Mouse (Mus musculus): ENCODE results near the gene Dock1.

Dock1 gene

GRCm38 (mm10) chr7:134749613-134750012 is 79.2 kb downstream of the Dock1 start:
- DNase-seq (ENCODE audit: extremely low spot score, low spot score) = no peak

GRCm38 (mm10) chr7:134751496-134751895 is 81.0 kb downstream of the Dock1 start:
- no peak for DNase-seq (ENCODE audit: extremely low spot score, low spot score)

DNA sequence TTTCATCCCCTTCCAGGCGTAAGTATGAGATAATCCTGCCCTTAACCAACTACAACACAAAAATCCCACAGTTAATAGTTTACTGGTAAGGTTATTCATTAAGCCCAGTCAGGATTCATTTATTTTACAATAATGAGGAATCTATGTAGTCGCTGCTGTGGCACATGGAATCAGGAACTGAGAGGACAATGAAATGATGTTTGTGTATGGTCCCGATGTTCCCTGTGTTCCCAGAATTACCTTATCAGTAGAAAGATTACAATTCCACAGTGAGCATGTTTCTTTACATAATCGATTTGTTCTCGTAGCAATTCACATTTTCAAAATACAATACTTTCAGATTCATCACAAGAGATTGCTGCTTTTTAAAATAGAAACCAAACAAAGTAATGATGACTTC is 83.0 kb downstream of the Dock1 start:
- no peak for DNase-seq (ENCODE audit: extremely low spot score, low spot score)

GRCm38 (mm10) chr7:134757605-134758004 is 87.2 kb downstream of the Dock1 start:
- no peak for DNase-seq (ENCODE audit: extremely low spot score, low spot score)

GRCm38 (mm10) chr7:134761799-134762198 is 91.3 kb downstream of the Dock1 start:
- no peak for DNase-seq (ENCODE audit: extremely low spot score, low spot score)

- no peak for DNase-seq (ENCODE audit: extremely low spot score, low spot score)
These were observed 94.7 kb downstream of the Dock1 start for GRCm38 (mm10) chr7:134765130-134765529.

DNA sequence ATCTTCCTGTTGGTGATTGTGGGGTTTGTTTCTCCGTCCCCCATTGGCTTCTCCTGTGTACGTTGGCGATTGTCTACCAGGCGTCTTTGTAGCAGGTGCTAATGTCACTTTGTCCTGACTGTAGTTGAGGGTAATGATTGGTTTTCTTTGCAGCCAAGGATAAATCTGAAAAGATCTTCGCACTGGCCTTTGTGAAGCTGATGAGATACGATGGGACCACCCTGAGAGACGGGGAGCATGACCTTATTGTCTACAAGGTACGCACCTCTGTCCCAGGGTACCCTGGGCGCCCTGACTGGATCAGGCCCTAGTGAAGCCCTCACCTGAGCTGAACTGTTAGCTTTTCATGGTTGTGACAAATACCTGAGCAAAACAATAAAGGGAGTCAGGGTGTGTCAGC is 100.9 kb downstream of the Dock1 start:
- no peak for DNase-seq (ENCODE audit: extremely low spot score, low spot score)

GRCm38 (mm10) chr7:134772363-134772762 is 101.9 kb downstream of the Dock1 start:
- DNase-seq (ENCODE audit: extremely low spot score, low spot score) = no peak

GRCm38 (mm10) chr7:134772867-134773590 is 102.6 kb downstream of the Dock1 start:
- no peak for DNase-seq (ENCODE audit: extremely low spot score, low spot score)

- DNase-seq (ENCODE audit: extremely low spot score, low spot score) = no peak
These were observed 103.4 kb downstream of the Dock1 start for GRCm38 (mm10) chr7:134773761-134774415.

- no peak for DNase-seq (ENCODE audit: extremely low spot score, low spot score)
These were observed 104.2 kb downstream of the Dock1 start for GRCm38 (mm10) chr7:134774468-134775162.

- DNase-seq (ENCODE audit: extremely low spot score, low spot score) = no peak
These were observed 105.2 kb downstream of the Dock1 start for GRCm38 (mm10) chr7:134775671-134776070.

- no peak for DNase-seq (ENCODE audit: extremely low spot score, low spot score)
These were observed 105.9 kb downstream of the Dock1 start for GRCm38 (mm10) chr7:134776306-134776705.

- no peak for DNase-seq (ENCODE audit: extremely low spot score, low spot score)
These were observed 109.3 kb downstream of the Dock1 start for GRCm38 (mm10) chr7:134779761-134780160.

GRCm38 (mm10) chr7:134787110-134787509 is 116.7 kb downstream of the Dock1 start:
- DNase-seq (ENCODE audit: extremely low spot score, low spot score) = no peak

- DNase-seq (ENCODE audit: extremely low spot score, low spot score) = no peak
These were observed 124.4 kb downstream of the Dock1 start for GRCm38 (mm10) chr7:134794889-134795288.

- DNase-seq (ENCODE audit: extremely low spot score, low spot score) = no peak
These were observed 129.6 kb downstream of the Dock1 start for GRCm38 (mm10) chr7:134800079-134800478.

DNA sequence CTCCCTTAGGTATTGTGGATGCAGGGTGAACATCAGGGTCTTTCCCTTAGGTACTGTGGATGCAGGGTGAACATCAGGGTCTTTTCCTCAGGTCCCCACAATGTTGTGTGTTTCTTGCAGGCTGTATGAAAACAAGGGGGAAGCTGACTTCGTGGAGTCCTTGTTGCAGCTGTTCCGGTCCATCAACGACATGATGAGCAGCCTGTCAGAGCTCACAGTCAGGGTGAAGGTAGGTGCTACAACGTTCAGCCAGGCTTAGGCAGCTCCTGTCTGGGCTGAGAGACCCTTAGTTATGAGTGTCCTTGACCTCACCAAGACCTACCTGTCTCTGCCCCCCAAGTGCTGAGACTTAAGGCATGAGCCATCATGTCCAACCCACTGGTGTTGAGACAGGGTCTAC is 134.0 kb downstream of the Dock1 start:
- no peak for DNase-seq (ENCODE audit: extremely low spot score, low spot score)

GRCm38 (mm10) chr7:134806799-134807198 is 136.3 kb downstream of the Dock1 start:
- DNase-seq (ENCODE audit: extremely low spot score, low spot score) = no peak

DNA sequence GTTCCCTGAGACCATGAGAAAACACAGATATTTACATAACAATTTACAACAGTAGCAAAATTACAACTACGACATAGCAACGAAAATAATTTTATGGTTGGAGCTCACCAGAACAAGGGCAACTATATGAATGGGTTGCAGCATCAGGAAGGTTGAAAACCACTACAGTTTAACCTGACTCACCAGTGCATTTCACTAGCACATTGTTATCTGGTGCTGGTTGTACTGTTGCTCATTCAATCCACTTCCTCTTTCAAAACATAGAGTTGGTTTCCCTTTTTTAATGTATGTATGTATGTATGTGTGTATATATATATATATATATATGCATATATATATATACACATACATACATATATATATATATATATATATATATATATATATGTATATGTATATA is 138.0 kb downstream of the Dock1 start:
- DNase-seq (ENCODE audit: extremely low spot score, low spot score) = no peak

DNA sequence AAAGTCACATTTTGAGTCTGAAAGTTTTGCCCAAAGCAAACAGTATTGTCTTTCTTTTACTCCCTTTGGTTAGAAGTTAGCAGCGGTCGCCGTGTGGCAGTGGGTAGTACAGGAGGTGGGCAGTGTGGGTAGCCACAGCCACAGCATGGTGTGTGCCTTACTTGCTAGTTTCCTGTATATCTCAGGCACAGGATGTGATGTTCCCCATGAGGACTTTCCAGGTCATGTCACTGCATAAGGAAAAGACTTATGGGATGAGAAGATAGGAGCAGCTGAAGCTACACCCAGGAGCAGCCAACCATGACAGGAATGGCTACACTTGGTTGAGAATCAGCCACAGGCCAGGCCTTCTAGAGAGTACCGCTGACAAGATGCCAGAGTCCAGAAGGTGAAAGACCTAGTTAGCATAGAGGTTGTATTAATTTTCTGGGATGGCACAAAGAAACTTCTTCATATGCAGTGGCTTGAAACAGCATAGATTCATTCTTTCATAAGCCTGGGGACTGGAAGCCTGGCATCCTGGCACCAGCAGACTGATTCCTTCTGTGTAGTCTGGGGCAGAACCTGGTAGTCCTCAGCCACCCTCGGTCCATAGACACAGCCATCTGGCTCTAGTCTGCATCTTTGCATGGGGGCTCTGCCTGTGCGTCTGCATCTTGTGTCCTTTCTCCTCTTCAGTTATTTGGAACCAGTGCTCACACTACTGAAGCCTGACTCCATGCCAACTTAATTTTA is 139.0 kb downstream of the Dock1 start:
- no peak for DNase-seq (ENCODE audit: extremely low spot score, low spot score)

DNA sequence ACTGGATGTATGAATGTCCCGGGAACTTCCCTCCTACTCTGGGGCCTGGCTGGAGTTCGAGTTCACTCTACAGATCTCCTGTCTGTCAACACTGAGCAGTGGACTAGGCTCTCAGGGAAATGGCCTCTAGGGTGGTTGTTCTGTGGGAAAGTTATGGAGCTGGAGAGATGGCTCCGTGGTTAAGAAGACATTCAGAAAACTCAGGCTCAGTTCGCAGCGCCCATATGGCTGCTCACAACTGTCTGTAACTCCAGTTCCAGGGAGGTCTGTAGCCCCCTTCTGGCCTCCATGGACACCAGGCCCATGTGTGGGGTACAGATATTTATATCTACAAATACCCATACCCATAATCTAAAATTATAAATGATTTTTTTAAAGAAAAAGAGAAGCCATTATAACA is 148.0 kb downstream of the Dock1 start:
- DNase-seq (ENCODE audit: extremely low spot score, low spot score) = no peak

Data from neural tube, embryonic 10.5 days (tissue).